Mouse (Mus musculus): Measurements from ENCODE around the gene 2410137M14Rik. TPM values are rescaled to one million over a fixed set of nuclear protein-coding genes. Genes with fewer than 3 reads are reported as not detected.
"Not testable (repeated sequence)": the region's sequence is repeated elsewhere in the genome, so short reads cannot be mapped to it uniquely, and the experiment has no call there.

Gene 2410137M14Rik
- polyA plus RNA-seq, 1 experiment from 2014 or later, result not detected

GRCm38 (mm10) chr17:36998477-36998876, 17.4 kb upstream of the 2410137M14Rik start:
- Histone ChIP-seq H3K9ac (ENCODE audit: low read length) (no peak overlapping the region), H3K4me3 (ENCODE audit: low read length) (no peak overlapping the region), H3K4me1 (ENCODE audit: control insufficient read depth, insufficient read depth, low read length) (no peaks in the 10 kb centered on the region), H3K4me2 (ENCODE audit: low read depth, low read length) (no peak overlapping the region), H3K27me3 (ENCODE audit: control insufficient read depth, insufficient read depth, low read length) (no peaks in the 10 kb centered on the region), H3K27ac (ENCODE audit: low read length) (no peak overlapping the region), H3K9me3 (replicated peaks; ENCODE audit: control insufficient read depth, low read length) (no peaks in the 10 kb centered on the region), H3K36me3 (ENCODE audit: control insufficient read depth, insufficient read depth) (no peaks in the 10 kb centered on the region)
- 58% methylated on average over 2 of the region's 2 CpGs for WGBS
- no peak for ATAC-seq (replicated peaks; ENCODE audit: extremely low read depth, insufficient read depth, low FRiP score)

GRCm38 (mm10) chr17:36997033-36997735, 16.1 kb upstream of the 2410137M14Rik start:
- Histone ChIP-seq H3K9me3 (replicated peaks; ENCODE audit: control insufficient read depth, low read length) (no peaks in the 10 kb centered on the region), H3K27me3 (ENCODE audit: control insufficient read depth, insufficient read depth, low read length) (no peaks in the 10 kb centered on the region), H3K4me1 (ENCODE audit: control insufficient read depth, insufficient read depth, low read length) (no peaks in the 10 kb centered on the region), H3K27ac (ENCODE audit: low read length) (no peak overlapping the region), H3K36me3 (ENCODE audit: control insufficient read depth, insufficient read depth) (no peaks in the 10 kb centered on the region), H3K4me3 (ENCODE audit: low read length) (no peak overlapping the region), H3K9ac (ENCODE audit: low read length) (no peak overlapping the region), H3K4me2 (ENCODE audit: low read depth, low read length) (no peak overlapping the region)
- ATAC-seq (replicated peaks; ENCODE audit: extremely low read depth, insufficient read depth, low FRiP score), result no peak
- WGBS, result 28% methylated on average over 7 of the region's 7 CpGs

GRCm38 (mm10) chr17:36995448-36995847, 14.4 kb upstream of the 2410137M14Rik start:
- no peak overlapping the region for H3K4me2 ChIP-seq (ENCODE audit: low read depth, low read length)
- no peaks in the 10 kb centered on the region for H3K9me3 ChIP-seq (replicated peaks; ENCODE audit: control insufficient read depth, low read length)
- no peak overlapping the region for H3K4me3 ChIP-seq (ENCODE audit: low read length)
- H3K36me3 ChIP-seq (ENCODE audit: control insufficient read depth, insufficient read depth), result no peaks in the 10 kb centered on the region
- no peak for ATAC-seq (replicated peaks; ENCODE audit: extremely low read depth, insufficient read depth, low FRiP score)
- H3K27me3 ChIP-seq (ENCODE audit: control insufficient read depth, insufficient read depth, low read length), result no peaks in the 10 kb centered on the region
- no peak overlapping the region for H3K27ac ChIP-seq (ENCODE audit: low read length)
- H3K9ac ChIP-seq (ENCODE audit: low read length), result no peak overlapping the region
- 58% methylated on average over 3 of the region's 3 CpGs for WGBS
- no peaks in the 10 kb centered on the region for H3K4me1 ChIP-seq (ENCODE audit: control insufficient read depth, insufficient read depth, low read length)

- no peak overlapping the region for H3K4me3 ChIP-seq (ENCODE audit: low read length)
- WGBS, result 94% methylated on average over 2 of the region's 2 CpGs
- no peak overlapping the region for H3K4me2 ChIP-seq (ENCODE audit: low read depth, low read length)
- no peaks in the 10 kb centered on the region; the same call in 1 of the 2 replicates for H3K27me3 ChIP-seq (ENCODE audit: control insufficient read depth, insufficient read depth, low read length)
- H3K4me1 ChIP-seq (ENCODE audit: control insufficient read depth, insufficient read depth, low read length), result no peaks in the 10 kb centered on the region
- H3K36me3 ChIP-seq (ENCODE audit: control insufficient read depth, insufficient read depth), result no peaks in the 10 kb centered on the region
- H3K9ac ChIP-seq (ENCODE audit: low read length), result no peak overlapping the region
- H3K9me3 ChIP-seq (replicated peaks; ENCODE audit: control insufficient read depth, low read length), result no peaks in the 10 kb centered on the region
- no peak overlapping the region for H3K27ac ChIP-seq (ENCODE audit: low read length)
- ATAC-seq (replicated peaks; ENCODE audit: extremely low read depth, insufficient read depth, low FRiP score), result no peak
Measured at GRCm38 (mm10) chr17:36994528-36994927, 13.5 kb upstream of the 2410137M14Rik start.

- Histone ChIP-seq H3K4me2 (ENCODE audit: low read depth, low read length) (no peak overlapping the region), H3K36me3 (ENCODE audit: control insufficient read depth, insufficient read depth) (no peaks in the 10 kb centered on the region), H3K27ac (ENCODE audit: low read length) (no peak overlapping the region), H3K9me3 (replicated peaks; ENCODE audit: control insufficient read depth, low read length) (no peaks in the 10 kb centered on the region), H3K4me3 (ENCODE audit: low read length) (no peak overlapping the region), H3K27me3 (ENCODE audit: control insufficient read depth, insufficient read depth, low read length) (peaks cover 2% of the 10 kb centered on the region; the same call in 1 of the 2 replicates), H3K4me1 (ENCODE audit: control insufficient read depth, insufficient read depth, low read length) (no peaks in the 10 kb centered on the region), H3K9ac (ENCODE audit: low read length) (no peak overlapping the region)
- no peak for ATAC-seq (replicated peaks; ENCODE audit: extremely low read depth, insufficient read depth, low FRiP score)
- WGBS, result 87% methylated on average over 4 of the region's 4 CpGs
Measured at GRCm38 (mm10) chr17:36993770-36994325, 12.8 kb upstream of the 2410137M14Rik start.

- H3K4me2 ChIP-seq (ENCODE audit: low read depth, low read length), result no peak overlapping the region
- no peak overlapping the region for H3K4me3 ChIP-seq (ENCODE audit: low read length)
- H3K27ac ChIP-seq (ENCODE audit: low read length), result no peak overlapping the region
- no peaks in the 10 kb centered on the region for H3K36me3 ChIP-seq (ENCODE audit: control insufficient read depth, insufficient read depth)
- 57% methylated on average over 3 of the region's 3 CpGs for WGBS
- H3K27me3 ChIP-seq (ENCODE audit: control insufficient read depth, insufficient read depth, low read length), result peaks cover 14% of the 10 kb centered on the region
- peaks cover 4% of the 10 kb centered on the region; the same call in 1 of the 2 replicates for H3K4me1 ChIP-seq (ENCODE audit: control insufficient read depth, insufficient read depth, low read length)
- ATAC-seq (replicated peaks; ENCODE audit: extremely low read depth, insufficient read depth, low FRiP score), result no peak
- H3K9me3 ChIP-seq (replicated peaks; ENCODE audit: control insufficient read depth, low read length), result no peaks in the 10 kb centered on the region
- no peak overlapping the region for H3K9ac ChIP-seq (ENCODE audit: low read length)
Measured at GRCm38 (mm10) chr17:36992336-36993104, 11.5 kb upstream of the 2410137M14Rik start.

GRCm38 (mm10) chr17:36990630-36991029, 9.6 kb upstream of the 2410137M14Rik start:
- H3K4me1 ChIP-seq (ENCODE audit: control insufficient read depth, insufficient read depth, low read length); H3K9me3 ChIP-seq (replicated peaks; ENCODE audit: control insufficient read depth, low read length); H3K9ac ChIP-seq (ENCODE audit: low read length); ATAC-seq (replicated peaks; ENCODE audit: extremely low read depth, insufficient read depth, low FRiP score); H3K4me2 ChIP-seq (ENCODE audit: low read depth, low read length); H3K27ac ChIP-seq (ENCODE audit: low read length); H3K36me3 ChIP-seq (ENCODE audit: control insufficient read depth, insufficient read depth); H3K4me3 ChIP-seq (ENCODE audit: low read length): not testable (repeated sequence)
- WGBS, result 97% methylated on average over 6 of the region's 6 CpGs
- peaks cover 17% of the 10 kb centered on the region for H3K27me3 ChIP-seq (ENCODE audit: control insufficient read depth, insufficient read depth, low read length)

GRCm38 (mm10) chr17:36989437-36989836, 8.4 kb upstream of the 2410137M14Rik start, which contains the start of gene H2-M5:
H2-M5 (minus strand) TSS chr17:36989537.
- Histone ChIP-seq H3K4me2 (ENCODE audit: low read depth, low read length) (peak within 1 kb of the TSS; percentile 56), H3K4me1 (ENCODE audit: control insufficient read depth, insufficient read depth, low read length) (peaks cover 4% of the 10 kb centered on the region; the same call in 1 of the 2 replicates), H3K27me3 (ENCODE audit: control insufficient read depth, insufficient read depth, low read length) (peaks cover 17% of the 10 kb centered on the region), H3K4me3 (ENCODE audit: low read length) (peak within 1 kb of the TSS; percentile 37), H3K9me3 (replicated peaks; ENCODE audit: control insufficient read depth, low read length) (no peaks in the 10 kb centered on the region), H3K27ac (ENCODE audit: low read length) (no peak within 1 kb of the TSS), H3K9ac (ENCODE audit: low read length) (no peak within 1 kb of the TSS), H3K36me3 (ENCODE audit: control insufficient read depth, insufficient read depth) (no peaks in the 10 kb centered on the region)
- WGBS, result 32% methylated on average over 5 of the region's 5 CpGs
- ATAC-seq (replicated peaks; ENCODE audit: extremely low read depth, insufficient read depth, low FRiP score), result no peak

GRCm38 (mm10) chr17:36988475-36988874, 7.4 kb upstream of the 2410137M14Rik start:
- Histone ChIP-seq H3K4me1 (ENCODE audit: control insufficient read depth, insufficient read depth, low read length) (peaks cover 4% of the 10 kb centered on the region; the same call in 1 of the 2 replicates), H3K36me3 (ENCODE audit: control insufficient read depth, insufficient read depth) (no peaks in the 10 kb centered on the region), H3K9me3 (replicated peaks; ENCODE audit: control insufficient read depth, low read length) (no peaks in the 10 kb centered on the region), H3K27ac (ENCODE audit: low read length) (no peak overlapping the region), H3K27me3 (ENCODE audit: control insufficient read depth, insufficient read depth, low read length) (peaks cover 17% of the 10 kb centered on the region), H3K4me3 (ENCODE audit: low read length) (peak overlapping the region; percentile 37), H3K4me2 (ENCODE audit: low read depth, low read length) (peak overlapping the region; percentile 56), H3K9ac (ENCODE audit: low read length) (no peak overlapping the region)
- 9% methylated on average over 24 of the region's 24 CpGs for WGBS
- ATAC-seq (replicated peaks; ENCODE audit: extremely low read depth, insufficient read depth, low FRiP score), result no peak; the same call in 1 of the 2 replicates
